Mouse (Mus musculus) limb, embryonic 11.5 days (tissue): Measurements from ENCODE around the gene Dock10. TPM values are rescaled to one million over a fixed set of nuclear protein-coding genes. Genes with fewer than 3 reads are reported as not detected.

Experiments
- ATAC-seq: fragments of 200-750 bp; cut with Nextera tagmentation; 2 replicates; pipeline ENCODE4 v1.8.0; 2017; ENCODE audit warnings: low read depth; ENCODE audit not compliant: insufficient number of reproducible peaks, low FRiP score, low TSS enrichment
- DNase-seq: peaks from one replicate; pipeline ENCODE4 v3.0.0-alpha.2; 2015; ENCODE audit warnings: low spot score
- H3K27ac ChIP-seq: fragments of 300-500 bp; sonication (generic); replicated peaks from 2 replicates; pipeline ENCODE4 v1.5.1; 2014; ENCODE audit warnings: low read depth, mild to moderate bottlenecking, low read length
- H3K27me3 ChIP-seq: fragments of 300-500 bp; sonication (generic); 2 replicates; pipeline ENCODE4 v1.6.1; 2014; ENCODE audit warnings: mild to moderate bottlenecking, low read length, mixed read lengths; ENCODE audit not compliant: control insufficient read depth, insufficient read depth
- H3K36me3 ChIP-seq: fragments of 300-500 bp; sonication (generic); 2 replicates; pipeline ENCODE4 v1.6.1; 2014; ENCODE audit warnings: mild to moderate bottlenecking, low read length, moderate library complexity, mixed read lengths; ENCODE audit not compliant: control insufficient read depth, insufficient read depth
- H3K4me1 ChIP-seq: fragments of 300-500 bp; sonication (generic); 2 replicates; pipeline ENCODE4 v1.6.1; 2014; ENCODE audit warnings: low read length, mixed read lengths; ENCODE audit not compliant: control insufficient read depth, insufficient read depth
- H3K4me2 ChIP-seq: fragments of 300-500 bp; sonication (generic); 2 replicates; pipeline ENCODE4 v1.6.1; 2014; ENCODE audit warnings: low read depth, mild to moderate bottlenecking, moderate library complexity; ENCODE audit not compliant: severe bottlenecking
- H3K4me3 ChIP-seq: fragments of 300-500 bp; sonication (generic); 2 replicates; pipeline ENCODE4 v1.5.1; 2014; ENCODE audit warnings: low read depth, low read length
- H3K9ac ChIP-seq: fragments of 300-500 bp; sonication (generic); 2 replicates; pipeline ENCODE4 v1.6.1; 2014; ENCODE audit warnings: mild to moderate bottlenecking, low read length
- H3K9me3 ChIP-seq: fragments of 300-500 bp; sonication (generic); 2 replicates; pipeline ENCODE4 v1.6.1; 2016; ENCODE audit warnings: low read length; ENCODE audit not compliant: control insufficient read depth
- WGBS: fragments of 180-500 bp; shearing (Covaris S2); extraction: QIAGEN DNeasy Blood & Tissue Kit; methylation state at CpG from one replicate; pipeline ENCODE4 v1.1.7; 2014; 5-methylcytosine and 5-hydroxymethylcytosine counted together
- polyA plus RNA-seq: library from polyadenylated mRNA; unstranded; fragments of >200 nt; fragmentation: Nextera tagmentation; extraction: Ambion mirVana; gene quantifications from 2 replicates; pipeline ENCODE4 v1.2.1, GENCODE M21; 2014

Gene Dock10
- polyA plus RNA-seq, 1 experiment from 2014 or later = 5.4 TPM

DNA sequence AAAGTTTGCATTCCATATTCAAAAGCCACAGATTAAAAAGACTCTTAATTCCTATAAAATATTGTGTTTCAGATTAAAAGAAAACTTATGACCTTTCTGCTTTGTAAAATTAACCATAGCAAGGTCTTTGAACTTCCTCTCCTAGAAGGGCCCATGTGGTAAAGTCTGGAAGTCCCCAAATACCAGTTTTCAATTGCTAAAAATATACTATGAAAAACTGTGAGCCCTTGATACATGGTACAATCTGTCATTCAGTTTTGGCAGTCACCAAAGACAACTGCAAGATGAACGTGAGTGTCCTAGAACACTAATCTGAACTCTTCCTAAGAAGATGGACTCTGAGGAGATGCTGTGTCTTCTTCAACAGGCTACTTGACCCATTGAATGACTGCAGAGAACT is 117.0 kb downstream of the Dock10 start:
- WGBS = 93% methylated on average over 1 of the region's 1 CpGs
- Histone ChIP-seq H3K4me2 (no peak overlapping the region), H3K9ac (no peak overlapping the region), H3K9me3 (no peaks in the 10 kb centered on the region), H3K27ac (no peak overlapping the region), H3K4me1 (peaks cover 3% of the 10 kb centered on the region; the same call in 1 of the 2 replicates), H3K36me3 (no peaks in the 10 kb centered on the region), H3K27me3 (no peaks in the 10 kb centered on the region), H3K4me3 (no peak overlapping the region)
- no peak for DNase-seq
- ATAC-seq = no peak

DNA sequence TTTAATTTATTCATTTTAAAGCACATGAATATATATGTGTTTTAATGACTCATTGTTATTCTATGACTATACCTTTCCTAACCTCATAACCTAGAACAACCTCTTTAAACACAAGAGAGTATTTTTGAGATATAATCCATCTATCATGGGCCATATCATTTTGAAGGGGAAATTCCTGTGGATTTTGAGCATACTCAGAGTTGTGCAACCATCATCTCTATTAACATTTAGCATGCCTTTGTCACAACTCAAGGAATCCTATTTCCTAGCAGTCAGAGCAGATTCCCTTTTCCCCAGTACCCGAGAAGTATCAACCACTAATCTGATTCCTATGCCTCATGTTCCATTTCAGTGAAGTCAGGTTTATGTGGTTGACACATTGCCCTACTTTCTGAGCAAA is 118.8 kb downstream of the Dock10 start:
- Histone ChIP-seq H3K4me1 (peaks cover 3% of the 10 kb centered on the region; the same call in 1 of the 2 replicates), H3K27ac (no peak overlapping the region), H3K9me3 (no peaks in the 10 kb centered on the region), H3K27me3 (no peaks in the 10 kb centered on the region), H3K4me2 (no peak overlapping the region), H3K4me3 (no peak overlapping the region), H3K9ac (no peak overlapping the region), H3K36me3 (no peaks in the 10 kb centered on the region)
- DNase-seq (no peak), ATAC-seq (no peak)
- WGBS = 69% methylated on average over 1 of the region's 1 CpGs

DNA sequence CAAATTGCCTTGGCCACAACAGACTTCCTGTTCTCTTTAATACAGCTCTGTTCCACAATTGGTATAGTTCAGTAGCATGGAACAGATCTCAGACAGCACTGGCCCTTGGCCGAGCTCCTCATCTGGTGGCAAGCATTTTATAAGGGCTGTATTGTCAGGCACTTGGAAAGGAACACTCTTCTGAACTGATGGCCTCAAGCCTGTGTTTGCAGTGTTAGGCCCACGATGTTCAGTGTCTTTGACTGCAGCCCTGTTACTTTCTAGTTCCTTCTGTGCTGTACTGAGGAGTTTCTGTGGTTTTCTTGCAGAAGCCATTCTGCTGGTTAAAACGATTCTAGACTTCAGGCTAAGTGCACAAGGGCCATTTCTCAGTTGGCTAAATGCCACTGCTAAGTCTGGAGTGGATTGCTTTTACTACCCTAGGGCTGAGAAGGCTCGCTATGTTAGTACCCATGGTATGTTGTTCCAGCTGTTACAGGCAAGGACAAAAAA is 121.1 kb downstream of the Dock10 start:
- H3K9ac ChIP-seq = no peak overlapping the region
- WGBS = 70% methylated on average over 4 of the region's 4 CpGs
- H3K36me3 ChIP-seq = no peaks in the 10 kb centered on the region
- no peak overlapping the region for H3K4me3 ChIP-seq
- no peak overlapping the region for H3K4me2 ChIP-seq
- no peak overlapping the region for H3K27ac ChIP-seq
- no peaks in the 10 kb centered on the region for H3K27me3 ChIP-seq
- DNase-seq (no peak), ATAC-seq (no peak)
- H3K4me1 ChIP-seq = peaks cover 3% of the 10 kb centered on the region; the same call in 1 of the 2 replicates
- H3K9me3 ChIP-seq = no peaks in the 10 kb centered on the region

DNA sequence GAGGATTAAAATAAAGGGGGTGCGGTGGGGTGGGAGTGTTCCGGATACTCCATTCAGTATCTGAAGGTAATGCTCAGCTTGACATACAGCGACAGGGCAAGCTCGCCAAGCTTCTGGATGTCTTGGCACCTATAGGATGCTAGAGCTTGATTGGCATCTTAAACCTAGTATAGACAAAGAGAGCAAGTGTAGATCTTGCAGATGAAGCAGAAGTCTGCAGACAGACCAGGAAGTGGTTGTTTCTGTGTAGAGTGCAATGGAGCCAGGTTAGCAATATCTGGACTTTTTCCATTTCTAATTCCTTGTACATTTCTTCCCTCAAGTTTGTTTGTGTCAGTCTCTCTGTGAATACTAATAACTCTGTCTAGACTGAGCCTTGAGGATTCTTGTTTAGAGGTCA is 122.5 kb downstream of the Dock10 start:
- WGBS = 96% methylated on average over 4 of the region's 4 CpGs
- ATAC-seq = no peak
- H3K9ac ChIP-seq = no peak overlapping the region
- no peak for DNase-seq
- no peak overlapping the region for H3K4me3 ChIP-seq
- no peaks in the 10 kb centered on the region for H3K36me3 ChIP-seq
- H3K27me3 ChIP-seq = no peaks in the 10 kb centered on the region
- peaks cover 7% of the 10 kb centered on the region for H3K4me1 ChIP-seq
- H3K9me3 ChIP-seq = no peaks in the 10 kb centered on the region
- no peak overlapping the region for H3K4me2 ChIP-seq
- no peak overlapping the region for H3K27ac ChIP-seq

DNA sequence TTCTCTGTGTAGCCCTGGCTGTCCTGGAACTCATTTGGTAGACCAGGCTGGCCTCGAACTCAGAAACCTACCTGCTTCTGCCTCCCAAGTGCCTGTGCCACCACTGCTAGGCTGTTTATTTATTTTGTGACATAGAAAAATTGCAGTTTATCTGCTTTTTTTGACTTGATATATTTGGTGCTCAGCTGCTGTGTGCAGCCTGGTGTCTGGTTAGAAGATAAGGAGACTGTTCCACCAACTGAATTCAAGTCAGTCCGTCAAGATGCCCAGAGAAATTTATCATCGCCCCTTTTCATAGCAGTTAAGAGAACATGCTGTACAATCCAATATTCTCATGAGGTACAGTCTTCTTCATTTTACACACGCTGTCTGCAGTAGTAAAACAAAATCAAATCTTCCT is 124.8 kb downstream of the Dock10 start:
- H3K27me3 ChIP-seq = no peaks in the 10 kb centered on the region
- ATAC-seq (no peak), DNase-seq (no peak)
- H3K9me3 ChIP-seq = no peaks in the 10 kb centered on the region
- H3K4me2 ChIP-seq = no peak overlapping the region
- H3K9ac ChIP-seq = no peak overlapping the region
- H3K4me1 ChIP-seq = peaks cover 14% of the 10 kb centered on the region
- no peaks in the 10 kb centered on the region for H3K36me3 ChIP-seq
- H3K4me3 ChIP-seq = no peak overlapping the region
- WGBS = 93% methylated on average over 4 of the region's 4 CpGs
- no peak overlapping the region for H3K27ac ChIP-seq

DNA sequence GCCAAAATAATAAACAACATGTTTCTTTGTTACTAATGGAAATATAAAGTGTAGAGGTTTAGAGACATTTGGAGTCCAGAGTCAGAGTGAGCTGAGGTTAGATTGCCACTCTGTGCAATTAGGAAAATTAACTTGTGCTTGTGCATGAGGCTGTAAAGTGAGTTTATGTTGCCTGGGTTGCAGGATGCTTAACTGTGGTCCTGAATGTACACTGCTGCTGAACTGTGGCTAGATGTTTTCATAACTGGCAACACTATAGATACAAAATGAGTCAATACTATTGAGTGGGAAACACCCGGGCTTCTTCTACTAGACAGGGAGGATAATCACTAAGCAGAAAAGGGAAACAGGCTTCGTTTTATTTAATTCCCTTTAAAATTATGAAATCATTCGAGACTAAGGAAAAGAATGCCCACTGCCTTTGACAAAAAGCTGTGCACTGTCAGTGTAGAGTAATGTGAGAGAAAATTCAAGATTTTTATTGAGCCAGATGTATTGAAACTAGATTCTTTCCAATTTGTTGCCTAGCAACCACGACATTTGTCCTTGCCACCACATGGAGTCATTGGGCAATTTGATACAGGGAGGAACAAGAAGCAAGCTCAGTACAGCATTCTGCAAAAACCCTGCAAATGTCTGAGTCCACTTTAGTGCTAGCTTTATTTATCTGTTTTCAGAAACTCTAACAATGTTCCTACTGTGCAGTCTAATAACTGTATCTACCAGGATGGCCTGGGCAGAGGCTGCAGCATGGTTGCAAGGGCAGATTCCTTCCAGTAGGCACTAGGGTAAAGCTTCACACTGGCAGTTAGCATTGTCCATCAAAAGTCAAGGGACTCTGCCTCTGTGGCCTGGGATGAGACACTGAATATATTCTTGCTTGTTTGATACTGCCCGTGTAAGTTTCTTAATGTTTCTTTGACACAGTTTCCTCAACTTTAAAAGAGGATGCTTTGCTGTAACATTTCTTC is 127.9 kb downstream of the Dock10 start:
- Histone ChIP-seq H3K9me3 (no peaks in the 10 kb centered on the region), H3K36me3 (no peaks in the 10 kb centered on the region), H3K4me3 (no peak overlapping the region), H3K27ac (peak overlapping the region; percentile 45; the same call in 1 of the 2 replicates), H3K27me3 (no peaks in the 10 kb centered on the region), H3K9ac (no peak overlapping the region), H3K4me2 (no peak overlapping the region), H3K4me1 (peaks cover 11% of the 10 kb centered on the region; the same call in 1 of the 2 replicates)
- DNase-seq (peak; percentile 37), ATAC-seq (peak; percentile 64; the same call in 1 of the 2 replicates)
- 61% methylated on average over 5 of the region's 5 CpGs for WGBS

DNA sequence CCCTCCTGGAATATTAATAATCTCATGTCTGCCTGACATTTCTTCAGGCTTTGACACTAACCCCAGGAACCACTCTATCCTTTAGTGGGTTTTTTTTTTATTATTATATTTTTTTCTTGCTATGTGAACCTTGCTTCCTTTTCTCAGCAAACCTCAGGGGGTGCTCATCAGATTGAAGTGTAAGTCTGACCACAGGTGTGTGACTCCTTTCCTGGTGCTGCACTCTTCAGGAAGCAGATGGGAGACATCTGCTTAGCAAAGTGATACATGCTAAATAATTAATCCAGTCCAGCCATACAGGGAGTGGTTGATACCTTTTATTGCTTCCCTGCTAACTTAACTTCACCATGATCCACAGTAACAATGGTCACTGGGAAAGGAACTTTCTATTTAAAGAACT is 130.3 kb downstream of the Dock10 start:
- ATAC-seq (no peak), DNase-seq (no peak)
- no peak overlapping the region for H3K27ac ChIP-seq
- H3K36me3 ChIP-seq = no peaks in the 10 kb centered on the region
- no peak overlapping the region for H3K9ac ChIP-seq
- H3K27me3 ChIP-seq = no peaks in the 10 kb centered on the region
- H3K4me1 ChIP-seq = peaks cover 11% of the 10 kb centered on the region; the same call in 1 of the 2 replicates
- H3K4me3 ChIP-seq = no peak overlapping the region
- H3K4me2 ChIP-seq = no peak overlapping the region
- no peaks in the 10 kb centered on the region for H3K9me3 ChIP-seq

DNA sequence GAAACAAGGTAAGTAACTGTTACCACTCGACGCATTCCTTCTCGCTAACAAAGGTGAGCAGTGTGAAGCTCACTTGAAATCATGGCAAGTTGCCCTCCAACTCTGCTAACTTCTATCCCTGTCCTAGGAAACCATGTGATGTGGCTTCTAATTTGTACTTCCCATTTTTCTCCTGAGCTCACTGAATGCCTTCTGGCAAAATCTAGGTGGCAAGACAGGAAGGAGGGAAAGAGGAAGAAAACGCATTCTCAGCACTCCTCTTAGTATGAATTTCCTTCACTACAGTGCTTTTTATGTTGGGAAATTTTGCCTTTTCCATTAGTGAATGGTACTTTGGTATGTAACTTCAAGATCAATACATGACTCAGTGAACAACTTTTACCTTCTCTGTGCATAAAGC is 131.5 kb downstream of the Dock10 start:
- Histone ChIP-seq H3K4me1 (peaks cover 11% of the 10 kb centered on the region; the same call in 1 of the 2 replicates), H3K27ac (no peak overlapping the region), H3K9ac (no peak overlapping the region), H3K4me3 (no peak overlapping the region), H3K27me3 (no peaks in the 10 kb centered on the region), H3K9me3 (no peaks in the 10 kb centered on the region), H3K36me3 (no peaks in the 10 kb centered on the region), H3K4me2 (no peak overlapping the region)
- ATAC-seq = no peak
- 92% methylated on average over 4 of the region's 4 CpGs for WGBS
- no peak for DNase-seq
